Mouse (Mus musculus): ENCODE results near the gene Gne. TPM values are rescaled to one million over a fixed set of nuclear protein-coding genes. Genes with fewer than 3 reads are reported as not detected.
A peak's percentile ranks its signal among the peaks of the same experiment; 100 is the strongest.
"Not testable (repeated sequence)": the region's sequence is repeated elsewhere in the genome, so short reads cannot be mapped to it uniquely, and the experiment has no call there.

Gene Gne
- polyA plus RNA-seq, 1 experiment from 2014 or later = 18.0 TPM

DNA sequence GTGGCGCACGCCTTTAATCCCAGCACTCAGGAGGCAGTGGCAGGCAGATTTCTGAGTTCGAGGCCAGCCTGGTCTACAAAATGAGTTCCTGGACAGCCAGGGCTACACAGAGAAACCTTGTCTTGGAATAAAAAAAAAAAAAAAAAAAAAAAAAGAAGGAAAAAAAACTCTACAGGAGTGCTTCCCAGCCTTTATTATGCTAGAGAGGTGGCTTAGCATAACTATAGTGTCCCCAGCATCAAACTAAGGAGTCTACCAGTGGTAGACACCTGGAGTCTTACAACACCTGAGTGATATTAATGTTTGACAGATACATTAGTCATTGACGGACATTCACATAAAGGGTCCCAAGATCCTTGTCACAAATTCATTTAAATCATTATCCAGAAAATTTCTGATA, 40.8 kb downstream of the Gne start:
- not testable (repeated sequence) for H3K4me3 ChIP-seq; H3K9ac ChIP-seq; H3K27ac ChIP-seq; H3K27me3 ChIP-seq; ATAC-seq; H3K4me2 ChIP-seq; H3K4me1 ChIP-seq; H3K9me3 ChIP-seq (replicated peaks)
- WGBS = 96% methylated on average over 4 of the region's 4 CpGs
- H3K36me3 ChIP-seq (ENCODE audit: poor library complexity, severe bottlenecking) = peaks cover 50% of the 10 kb centered on the region

GRCm38 (mm10) chr4:44042429-44042828, 41.5 kb downstream of the Gne start:
- H3K27me3 ChIP-seq = no peaks in the 10 kb centered on the region
- no peak for ATAC-seq
- H3K9me3 ChIP-seq (replicated peaks) = no peaks in the 10 kb centered on the region
- H3K36me3 ChIP-seq (ENCODE audit: poor library complexity, severe bottlenecking) = peaks cover 57% of the 10 kb centered on the region
- no peak overlapping the region for H3K27ac ChIP-seq
- H3K4me2 ChIP-seq = no peak overlapping the region
- H3K9ac ChIP-seq = no peak overlapping the region
- WGBS = 87% methylated on average over 5 of the region's 5 CpGs
- H3K4me1 ChIP-seq = no peaks in the 10 kb centered on the region
- H3K4me3 ChIP-seq = no peak overlapping the region

GRCm38 (mm10) chr4:44040802-44041201, 43.2 kb downstream of the Gne start:
- Histone ChIP-seq H3K27ac (no peak overlapping the region), H3K4me3 (no peak overlapping the region), H3K4me2 (no peak overlapping the region), H3K27me3 (no peaks in the 10 kb centered on the region), H3K9ac (no peak overlapping the region), H3K36me3 (ENCODE audit: poor library complexity, severe bottlenecking) (peaks cover 66% of the 10 kb centered on the region), H3K9me3 (replicated peaks) (no peaks in the 10 kb centered on the region), H3K4me1 (no peaks in the 10 kb centered on the region)
- WGBS = 93% methylated on average over 4 of the region's 4 CpGs
- ATAC-seq = no peak

DNA sequence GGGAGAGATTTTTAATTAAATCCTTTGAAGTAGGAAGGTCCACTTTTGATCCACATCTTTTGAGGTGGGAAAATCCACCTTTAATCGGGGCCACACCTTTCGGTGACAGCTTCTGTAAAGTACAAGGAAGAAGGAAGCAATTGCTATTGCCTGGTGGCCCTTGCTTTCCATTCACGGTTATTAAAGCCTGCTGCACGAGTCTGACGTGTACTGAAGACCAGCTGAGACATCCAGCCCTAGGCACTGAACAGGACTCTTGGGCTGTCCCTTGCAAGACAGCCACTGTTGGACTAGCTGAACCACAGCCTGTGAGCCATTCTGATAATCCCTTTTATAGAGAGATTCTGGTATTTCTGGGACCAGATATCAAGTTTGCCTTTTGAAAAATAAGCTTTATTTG, 47.5 kb downstream of the Gne start:
- H3K36me3 ChIP-seq (ENCODE audit: poor library complexity, severe bottlenecking) = peaks cover 72% of the 10 kb centered on the region
- no peak for ATAC-seq
- no peak overlapping the region for H3K4me2 ChIP-seq
- no peak overlapping the region for H3K27ac ChIP-seq
- no peak overlapping the region for H3K4me3 ChIP-seq
- 88% methylated on average over 5 of the region's 5 CpGs for WGBS
- H3K9ac ChIP-seq = no peak overlapping the region
- H3K9me3 ChIP-seq (replicated peaks) = no peaks in the 10 kb centered on the region
- H3K27me3 ChIP-seq = no peaks in the 10 kb centered on the region
- H3K4me1 ChIP-seq = no peaks in the 10 kb centered on the region

- Histone ChIP-seq H3K4me2 (no peak overlapping the region), H3K9ac (no peak overlapping the region), H3K4me3 (no peak overlapping the region), H3K4me1 (peaks cover 8% of the 10 kb centered on the region; the same call in 1 of the 2 replicates), H3K27me3 (peaks cover 12% of the 10 kb centered on the region; the same call in 1 of the 2 replicates), H3K36me3 (ENCODE audit: poor library complexity, severe bottlenecking) (peaks cover 75% of the 10 kb centered on the region), H3K27ac (no peak overlapping the region), H3K9me3 (replicated peaks) (no peaks in the 10 kb centered on the region)
- no peak for ATAC-seq
- WGBS = 78% methylated on average over 5 of the region's 5 CpGs
Observed at GRCm38 (mm10) chr4:44031521-44031920, 52.5 kb downstream of the Gne start.

DNA sequence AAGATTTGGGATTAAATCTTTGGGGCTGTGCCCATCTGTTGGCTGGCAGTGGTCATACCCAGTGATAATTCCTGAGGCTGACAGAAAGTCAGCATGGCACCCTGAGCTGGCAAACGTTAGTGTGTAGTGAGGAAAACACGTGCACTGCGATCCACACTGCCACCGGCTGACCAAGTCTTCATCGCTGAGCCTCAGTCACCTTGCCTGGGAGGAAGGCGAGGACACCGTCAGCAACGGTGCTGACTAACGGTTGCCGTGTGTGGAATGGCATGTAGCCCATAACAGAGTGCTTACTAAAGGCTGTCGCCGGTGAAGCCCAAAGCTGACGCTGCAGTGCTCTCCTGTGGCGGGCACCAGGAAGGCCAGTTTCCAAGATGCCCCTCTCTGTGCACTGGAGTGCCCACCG, 54.3 kb downstream of the Gne start:
- peaks cover 21% of the 10 kb centered on the region for H3K27me3 ChIP-seq

GRCm38 (mm10) chr4:44028303-44029135, 55.5 kb downstream of the Gne start:
- Histone ChIP-seq H3K9me3 (replicated peaks) (no peaks in the 10 kb centered on the region), H3K4me3 (no peak overlapping the region), H3K27ac (no peak overlapping the region), H3K36me3 (ENCODE audit: poor library complexity, severe bottlenecking) (peaks cover 98% of the 10 kb centered on the region), H3K4me2 (no peak overlapping the region), H3K4me1 (peaks cover 8% of the 10 kb centered on the region; the same call in 1 of the 2 replicates), H3K27me3 (peaks cover 21% of the 10 kb centered on the region), H3K9ac (0 out of 2 replicates have a peak overlapping the region, but pooled peaks have one; percentile 5)
- WGBS = 19% methylated on average over 16 of the region's 16 CpGs
- no peak for ATAC-seq

More for the DNA sequence above, 54.3 kb downstream of the Gne start:
- Histone ChIP-seq H3K36me3 (ENCODE audit: poor library complexity, severe bottlenecking) (peaks cover 91% of the 10 kb centered on the region), H3K4me3 (no peak overlapping the region), H3K4me1 (peaks cover 8% of the 10 kb centered on the region; the same call in 1 of the 2 replicates), H3K9ac (no peak overlapping the region), H3K27ac (no peak overlapping the region), H3K4me2 (no peak overlapping the region), H3K9me3 (replicated peaks) (no peaks in the 10 kb centered on the region)
- 91% methylated on average over 15 of the region's 15 CpGs for whole genome bisulfite sequencing
- no peak for ATAC-seq

GRCm38 (mm10) chr4:44025570-44025969, 58.4 kb downstream of the Gne start:
- peaks cover 99% of the 10 kb centered on the region for H3K36me3 ChIP-seq (ENCODE audit: poor library complexity, severe bottlenecking)
- ATAC-seq = no peak
- H3K4me1 ChIP-seq = peaks cover 8% of the 10 kb centered on the region; the same call in 1 of the 2 replicates
- no peak overlapping the region for H3K9ac ChIP-seq
- H3K9me3 ChIP-seq (replicated peaks) = no peaks in the 10 kb centered on the region
- H3K4me2 ChIP-seq = no peak overlapping the region
- no peak overlapping the region for H3K4me3 ChIP-seq
- H3K27me3 ChIP-seq = peaks cover 19% of the 10 kb centered on the region
- H3K27ac ChIP-seq = no peak overlapping the region
- 86% methylated on average over 6 of the region's 6 CpGs for WGBS

- 99% methylated on average over 6 of the region's 6 CpGs for WGBS
- Histone ChIP-seq H3K9me3 (replicated peaks) (no peaks in the 10 kb centered on the region), H3K27me3 (peaks cover 12% of the 10 kb centered on the region; the same call in 1 of the 2 replicates), H3K4me2 (no peak overlapping the region), H3K9ac (no peak overlapping the region), H3K4me1 (peaks cover 8% of the 10 kb centered on the region; the same call in 1 of the 2 replicates), H3K4me3 (no peak overlapping the region), H3K27ac (no peak overlapping the region), H3K36me3 (ENCODE audit: poor library complexity, severe bottlenecking) (peaks cover 99% of the 10 kb centered on the region)
- no peak for ATAC-seq
Observed at GRCm38 (mm10) chr4:44024241-44024640, 59.7 kb downstream of the Gne start.

DNA sequence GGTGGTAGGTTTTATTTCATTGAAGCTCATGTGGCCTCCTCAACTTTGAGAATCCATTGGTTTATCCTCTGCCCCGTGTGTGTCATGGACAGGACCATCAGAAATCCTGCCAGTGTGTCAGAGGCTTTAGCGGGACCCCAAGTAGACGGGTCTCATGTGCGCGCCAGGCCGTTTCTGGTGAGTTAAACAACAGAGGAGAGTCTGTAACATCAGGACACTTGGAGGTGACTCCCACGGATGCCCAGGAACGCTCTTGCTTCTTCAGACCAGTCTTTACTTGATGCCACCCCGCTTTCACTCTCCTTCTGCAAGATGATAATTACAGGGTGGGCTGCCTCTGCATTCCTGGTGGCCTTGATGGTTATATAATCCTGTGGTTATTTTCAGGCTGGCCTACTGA, 60.3 kb downstream of the Gne start:
- Histone ChIP-seq H3K27me3 (peaks cover 9% of the 10 kb centered on the region; the same call in 1 of the 2 replicates), H3K9me3 (replicated peaks) (no peaks in the 10 kb centered on the region), H3K36me3 (ENCODE audit: poor library complexity, severe bottlenecking) (peaks cover 100% of the 10 kb centered on the region), H3K4me1 (peaks cover 8% of the 10 kb centered on the region; the same call in 1 of the 2 replicates), H3K27ac (no peak overlapping the region), H3K9ac (no peak overlapping the region), H3K4me3 (no peak overlapping the region), H3K4me2 (no peak overlapping the region)
- WGBS = 96% methylated on average over 9 of the region's 9 CpGs
- no peak for ATAC-seq

GRCm38 (mm10) chr4:44022766-44023165, 61.2 kb downstream of the Gne start:
- Histone ChIP-seq H3K4me2 (no peak overlapping the region), H3K9me3 (replicated peaks) (no peaks in the 10 kb centered on the region), H3K27me3 (peaks cover 9% of the 10 kb centered on the region; the same call in 1 of the 2 replicates), H3K4me1 (no peaks in the 10 kb centered on the region), H3K4me3 (no peak overlapping the region), H3K27ac (no peak overlapping the region), H3K36me3 (ENCODE audit: poor library complexity, severe bottlenecking) (peaks cover 99% of the 10 kb centered on the region), H3K9ac (no peak overlapping the region)
- 94% methylated on average over 11 of the region's 11 CpGs for WGBS
- ATAC-seq = no peak

DNA sequence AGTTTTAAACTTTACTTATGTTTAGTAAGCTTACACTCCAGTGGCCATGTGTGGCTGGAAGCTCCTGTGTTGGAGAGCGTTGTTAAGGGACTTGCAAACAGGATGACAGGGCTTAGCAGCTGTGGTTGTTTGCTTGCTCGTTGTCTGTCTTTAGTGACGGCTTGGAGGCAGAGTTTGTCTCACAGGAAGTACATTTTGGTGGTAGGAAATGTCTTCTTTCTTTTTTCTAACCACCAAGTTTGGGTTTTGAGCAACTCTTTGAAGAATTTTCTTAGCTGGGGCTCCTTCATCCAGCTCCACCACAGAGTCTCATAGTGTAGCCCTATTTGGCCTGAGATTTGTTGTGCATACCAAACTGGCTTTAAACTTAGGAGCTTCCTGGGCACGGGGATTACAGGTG, 61.7 kb downstream of the Gne start:
- no peak for ATAC-seq
- H3K4me3 ChIP-seq = no peak overlapping the region
- no peaks in the 10 kb centered on the region for H3K4me1 ChIP-seq
- WGBS = 89% methylated on average over 4 of the region's 4 CpGs
- H3K4me2 ChIP-seq = no peak overlapping the region
- no peak overlapping the region for H3K9ac ChIP-seq
- H3K27me3 ChIP-seq = peaks cover 9% of the 10 kb centered on the region; the same call in 1 of the 2 replicates
- H3K36me3 ChIP-seq (ENCODE audit: poor library complexity, severe bottlenecking) = peaks cover 96% of the 10 kb centered on the region
- H3K9me3 ChIP-seq (replicated peaks) = no peaks in the 10 kb centered on the region
- H3K27ac ChIP-seq = no peak overlapping the region

All from forebrain, embryonic 13.5 days (tissue).